Comparison of ENCODE assay signal across 8 mouse cellular contexts in genomic region chr6:137209992-137210391, GRCm38 (mm10). TPM values are rescaled to one million over a fixed set of nuclear protein-coding genes. Genes with fewer than 3 reads are reported as not detected.
DNase-seq lines count a peak whose midpoint lies in the region; ATAC-seq lines count a peak whose summit lies in the region.
"Had no signal": no experiment of that assay in that cellular context is flagged by ENCODE, and none has a peak within 500 bp of the region (broad histone marks: within the 10 kb centered on the region; RNA-seq: fewer than 3 reads in every experiment).

No protein-coding gene starts in this region.

- no peaks in the 10 kb centered on the region for H3K4me1 ChIP-seq in midbrain, embryonic 10.5 days
- no peaks in the 10 kb centered on the region for H3K4me1 ChIP-seq in midbrain, embryonic 15.5 days
- H3K4me1 ChIP-seq: megakaryocyte, embryonic 14.5 days had no signal

- H3K4me3 ChIP-seq in midbrain, embryonic 10.5 days = no peak overlapping the region
- H3K4me3 ChIP-seq in midbrain, embryonic 15.5 days = no peak overlapping the region
- H3K4me3 ChIP-seq: megakaryocyte, embryonic 14.5 days had no signal

- H3K9ac ChIP-seq in midbrain, embryonic 15.5 days = no peak overlapping the region

- H3K4me2 ChIP-seq in midbrain, embryonic 15.5 days = no peak overlapping the region

- no peaks in the 10 kb centered on the region for H3K36me3 ChIP-seq in midbrain, embryonic 10.5 days
- no peaks in the 10 kb centered on the region for H3K36me3 ChIP-seq in midbrain, embryonic 15.5 days (replicated peaks)

- H3K9me3 ChIP-seq in midbrain, embryonic 10.5 days (replicated peaks) = no peaks in the 10 kb centered on the region
- H3K9me3 ChIP-seq in midbrain, embryonic 15.5 days = no peaks in the 10 kb centered on the region

- no peaks in the 10 kb centered on the region for H3K27me3 ChIP-seq in midbrain, embryonic 10.5 days (ENCODE audit: low read depth, poor library complexity, severe bottlenecking)
- H3K27me3 ChIP-seq in midbrain, embryonic 15.5 days (replicated peaks) = no peaks in the 10 kb centered on the region
- H3K27me3 ChIP-seq: megakaryocyte, embryonic 14.5 days had no signal

- no peak overlapping the region for H3K27ac ChIP-seq in midbrain, embryonic 10.5 days (replicated peaks)
- no peak overlapping the region for H3K27ac ChIP-seq in midbrain, embryonic 15.5 days

- 91% methylated on average over 8 of the region's 8 CpGs for WGBS in midbrain, embryonic 10.5 days
- WGBS in midbrain, embryonic 15.5 days = 77% methylated on average over 8 of the region's 8 CpGs

- peak; percentile 1 for DNase-seq in midbrain, embryonic 10.5 days (ENCODE audit: low spot score)
- peak; percentile 47 for DNase-seq in cerebellum, adult 9-10 months
- peak; percentile 48 for DNase-seq in heart, adult 8-10 months (ENCODE audit: low spot score)
- peak; percentile 65 to 72 for DNase-seq in layer of hippocampus, postnatal 10 days (ENCODE audit: low spot score in 2 of 2)
- DNase-seq in right cerebral cortex, postnatal 14 days = peak; percentile 50
- no peak for DNase-seq in thymus, postnatal 25 days

- ATAC-seq in midbrain, embryonic 15.5 days (replicated peaks) = no peak

RNA-seq across cellular contexts. Expression of gene Rerg, which starts 39.7 kb away (rescaled TPM):
- polyA plus RNA-seq in midbrain, embryonic 10.5 days (2016; fragmentation: Nextera tagmentation; extraction: Ambion mirVana) = 0.39 and 0.83 TPM in 2 replicates
- 5.6 and 5.7 TPM in 2 replicates for polyA plus RNA-seq in midbrain, embryonic 15.5 days (2015; fragmentation: Nextera tagmentation; extraction: Ambion mirVana)
- 1 to 10 TPM; 2.4 to 3.0 (median 2.7) TPM for total RNA-seq in heart, adult 8-10 months (2022)
- total RNA-seq in layer of hippocampus, postnatal 10 days (2021) = 10 to 100 TPM; 40.5 to 43.0 TPM

RNA-seq across cellular contexts. Expression of gene Ptpro, which starts 42.1 kb away (rescaled TPM):
- 5.8 and 12.1 TPM in 2 replicates for polyA plus RNA-seq in midbrain, embryonic 10.5 days (2016; fragmentation: Nextera tagmentation; extraction: Ambion mirVana)
- 71.4 and 77.0 TPM in 2 replicates for polyA plus RNA-seq in midbrain, embryonic 15.5 days (2015; fragmentation: Nextera tagmentation; extraction: Ambion mirVana)
- total RNA-seq in heart, adult 8-10 months (2022) = 1 to 10 TPM; 1.6 to 3.4 (median 2.1) TPM
- 10 to 100 TPM; 85.8 to 94.2 TPM for total RNA-seq in layer of hippocampus, postnatal 10 days (2021)

Comparison
In these comparisons a context has a peak if more than half of its experiments do, and no peak if none do; other contexts are left out.
1. RNA of gene Rerg, which starts 39.7 kb away (total RNA-seq): 40.5 to 43.0 TPM in layer of hippocampus, postnatal 10 days; 2.4 to 3.0 TPM in heart, adult 8-10 months; every median in the first group is over 10 times any median in the second.
2. RNA of gene Ptpro, which starts 42.1 kb away (total RNA-seq): 85.8 to 94.2 TPM in layer of hippocampus, postnatal 10 days; 1.6 to 3.4 TPM in heart, adult 8-10 months; every median in the first group is over 10 times any median in the second.